Mouse (Mus musculus): ENCODE results near the gene Rrp9.

GRCm38 (mm10) chr9:106449947-106450346, 25.8 kb upstream of the Rrp9 start:
- TF ChIP-seq CTCF (IDR thresholded peaks at IDR 0.05; ENCODE audit: insufficient read depth, low read length) (no peak), POLR2A (IDR thresholded peaks at IDR 0.05; ENCODE audit: borderline replicate concordance, extremely low read depth, low read depth, low read length) (no peak)

Measured in lung, adult 2 months (tissue).